Mouse (Mus musculus) G1E (cell line): ENCODE data around the gene Fbxw2.

Experiments used
- CTCF ChIP-seq: IDR thresholded peaks from 2 replicates; pipeline ENCODE4 v1.5.1; 2012; ENCODE audit warnings: low read depth, low read length, inconsistent platforms, mixed read lengths
- POLR2AphosphoS5 ChIP-seq: IDR thresholded peaks from 2 replicates; pipeline ENCODE4 v1.6.1; 2012; ENCODE audit warnings: low read depth, low read length, inconsistent platforms; ENCODE audit not compliant: insufficient replicate concordance

DNA sequence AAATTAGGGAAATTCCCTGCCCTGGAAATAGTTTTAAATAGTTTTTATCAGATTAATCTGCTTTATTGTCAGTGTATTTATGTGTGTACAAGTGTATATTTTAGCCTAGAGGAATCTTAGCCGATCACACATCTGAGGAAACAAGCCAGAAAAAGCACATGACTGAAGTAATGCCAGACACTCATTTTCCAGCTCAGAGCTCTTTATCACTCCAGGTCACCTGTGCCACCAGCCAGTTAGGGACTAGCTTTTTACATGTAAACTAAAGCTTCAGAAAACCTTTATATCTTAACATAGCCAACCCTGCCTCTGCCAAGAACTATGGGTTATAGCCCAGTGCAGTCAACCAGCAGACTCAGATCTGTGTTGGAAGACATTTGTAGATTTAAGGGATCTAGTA lies 21.3 kb downstream of the Fbxw2 start:
- no peak for TF ChIP-seq CTCF
- TF ChIP-seq POLR2AphosphoS5 = no peak
